Mouse (Mus musculus): ENCODE measurements at regions not wholly inside any gene's neighbourhood (a gene's known extent, or its start where the extent isn't known, plus 50 kb on each side); places are given as distances from the start of the nearest gene placed in this dataset.

- no peak for TF ChIP-seq CTCF (IDR thresholded peaks at IDR 0.05; ENCODE audit: low read depth)
- TF ChIP-seq EP300 (IDR thresholded peaks at IDR 0.05; ENCODE audit: low read depth): no peak
Observed at GRCm38 (mm10) chr4:80628271-80628670, 205.7 kb upstream of the Tyrp1 start.

All from liver, postnatal 0 days (tissue).